Mouse (Mus musculus) left cerebral cortex, postnatal 14 days (tissue): Measurements from ENCODE around the gene Tmem136. TPM values are rescaled to one million over a fixed set of nuclear protein-coding genes. Genes with fewer than 3 reads are reported as not detected.

ENCODE experiments used
- DNase-seq, 2 experiments: peaks; one replicate each; pipeline ENCODE4 v3.0.0; 2021 to 2022; ENCODE audit warnings: low spot score in 2 of 2, mixed read lengths in 1 of 2
- intact Hi-C: fragments of 180-260 bp; cut with DNase I; formaldehyde crosslinking; loops from one replicate; pipeline ENCODE4 v1.15.1; 2025
- total RNA-seq, 2 experiments: library from RNA; stranded (reverse); gene quantifications; 2 replicates each; pipeline ENCODE4 v1.2.3; 2021

Tmem136 gene
- total RNA-seq, 2 experiments from 2014 or later: 15.4 to 18.0 TPM

GRCm38 (mm10) chr9:43110286-43110980 lies 5.9 kb downstream of the Tmem136 start:
- intact Hi-C loops: no loop called here
- no peak for DNase-seq

- intact Hi-C loops: no loop called here
- DNase-seq: no peak
These were observed 7.2 kb downstream of the Tmem136 start for GRCm38 (mm10) chr9:43109125-43109524.

- intact Hi-C loops: no loop called here
- DNase-seq: no peak
These were observed 7.6 kb downstream of the Tmem136 start for GRCm38 (mm10) chr9:43108721-43109120.

GRCm38 (mm10) chr9:43108081-43108480 lies 8.3 kb downstream of the Tmem136 start:
- no peak for DNase-seq
- intact Hi-C loops: no loop called here

GRCm38 (mm10) chr9:43107555-43107954 lies 8.8 kb downstream of the Tmem136 start:
- intact Hi-C loops: loop anchor here (2.0 kb wide), 1 partner anchor 107 kb away; no protein-coding TSS in a partner anchor
- no peak for DNase-seq

GRCm38 (mm10) chr9:43107187-43107517 lies 9.2 kb downstream of the Tmem136 start, which contains the start of gene Arhgef12:
Gene Arhgef12, minus strand, starts transcription at chr9:43107239.
- DNase-seq: peak; percentile 60 to 80
- intact Hi-C loops: loop anchor here (2.0 kb wide), 1 partner anchor 106 kb away; no protein-coding TSS in a partner anchor

- intact Hi-C loops: loop anchor here (2.0 kb wide), 1 partner anchor 106 kb away; no protein-coding TSS in a partner anchor
- DNase-seq: peak in 1 of 2 experiments; percentile 40
These were observed 9.8 kb downstream of the Tmem136 start for GRCm38 (mm10) chr9:43106426-43107186.

- intact Hi-C loops: loop anchor here (2.0 kb wide), 1 partner anchor 105 kb away; no protein-coding TSS in a partner anchor
- DNase-seq: peak; percentile 90 to 92
These were observed 10.6 kb downstream of the Tmem136 start for GRCm38 (mm10) chr9:43105664-43106361.

GRCm38 (mm10) chr9:43104873-43105663 lies 11.3 kb downstream of the Tmem136 start:
- DNase-seq: no peak
- intact Hi-C loops: no loop called here

GRCm38 (mm10) chr9:43104526-43104872 lies 11.9 kb downstream of the Tmem136 start:
- intact Hi-C loops: no loop called here

GRCm38 (mm10) chr9:43103675-43104299 lies 12.6 kb downstream of the Tmem136 start:
- DNase-seq: no peak
- intact Hi-C loops: no loop called here

More at GRCm38 (mm10) chr9:43104526-43104872, 11.9 kb downstream of the Tmem136 start:
- no peak for DNase-seq

- intact Hi-C loops: no loop called here
- DNase-seq: no peak
These were observed 13.4 kb downstream of the Tmem136 start for GRCm38 (mm10) chr9:43102931-43103330.

- no peak for DNase-seq
- intact Hi-C loops: no loop called here
These were observed 14.3 kb downstream of the Tmem136 start for GRCm38 (mm10) chr9:43101936-43102595.

- no peak for DNase-seq
- intact Hi-C loops: no loop called here
These were observed 17.4 kb downstream of the Tmem136 start for GRCm38 (mm10) chr9:43098922-43099321.

GRCm38 (mm10) chr9:43097801-43098557 lies 18.4 kb downstream of the Tmem136 start:
- intact Hi-C loops: no loop called here
- DNase-seq: no peak

GRCm38 (mm10) chr9:43096337-43096736 lies 20.0 kb downstream of the Tmem136 start:
- intact Hi-C loops: no loop called here
- no peak for DNase-seq

- intact Hi-C loops: no loop called here
These were observed 21.5 kb downstream of the Tmem136 start for GRCm38 (mm10) chr9:43094828-43095227.

GRCm38 (mm10) chr9:43093803-43094202 lies 22.6 kb downstream of the Tmem136 start:
- intact Hi-C loops: no loop called here

More at GRCm38 (mm10) chr9:43094828-43095227, 21.5 kb downstream of the Tmem136 start:
- no peak for DNase-seq

More at GRCm38 (mm10) chr9:43093803-43094202, 22.6 kb downstream of the Tmem136 start:
- DNase-seq: peak in 1 of 2 experiments; percentile 66
